Mouse (Mus musculus): ENCODE results near the gene Ruvbl1.

DNA sequence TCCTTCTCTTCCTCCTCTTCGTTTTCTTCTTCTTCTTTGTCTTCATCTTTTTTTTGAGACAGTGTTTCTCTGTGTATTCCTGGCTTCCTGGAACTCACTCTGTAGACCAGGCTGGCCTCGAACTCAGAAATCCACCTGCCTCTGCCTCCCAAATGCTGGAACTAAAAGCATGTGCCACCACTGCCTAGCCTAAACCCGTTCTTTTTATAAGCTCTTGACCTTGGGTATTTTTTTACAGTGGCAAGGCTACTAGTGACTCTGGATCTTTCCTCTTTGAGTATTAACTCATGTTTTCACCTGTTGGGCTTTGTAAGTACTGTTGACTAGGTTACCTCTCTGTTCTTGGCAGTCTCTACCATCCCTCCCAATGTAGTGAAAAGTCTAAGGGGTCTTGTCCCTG, 57.8 kb downstream of the Ruvbl1 start:
- TF ChIP-seq CTCF (conservative IDR thresholded peaks at IDR 0.05 in 1 of 2, IDR thresholded peaks at IDR 0.05 in 1 of 2; ENCODE audit: low read depth in 2 of 2, low read length in 2 of 2): no peak
- no peak for TF ChIP-seq E2F4 (IDR thresholded peaks at IDR 0.05; ENCODE audit: insufficient replicate concordance, low read depth, low read length)
- no peak for TF ChIP-seq MAX (IDR thresholded peaks at IDR 0.05; ENCODE audit: low read length)
- TF ChIP-seq POLR2A (IDR thresholded peaks at IDR 0.05; ENCODE audit: low read depth, low read length): no peak
- no peak for TF ChIP-seq EP300 (IDR thresholded peaks at IDR 0.05; ENCODE audit: low read length)
- TF ChIP-seq CHD2 (IDR thresholded peaks at IDR 0.05; ENCODE audit: low read length): no peak
- TF ChIP-seq ETS1 (conservative IDR thresholded peaks at IDR 0.05; ENCODE audit: low read depth, low read length): no peak
- TF ChIP-seq ZNF384 (IDR thresholded peaks at IDR 0.05; ENCODE audit: low read depth, low read length): no peak
- no peak for TF ChIP-seq USF1 (IDR thresholded peaks at IDR 0.05; ENCODE audit: low read depth, low read length)
- TF ChIP-seq MYC (IDR thresholded peaks at IDR 0.05; ENCODE audit: low read depth, low read length): no peak
- TF ChIP-seq NRF1 (IDR thresholded peaks at IDR 0.05; ENCODE audit: low read depth, low read length): no peak
- peak; percentile 73 for TF ChIP-seq TBP (conservative IDR thresholded peaks at IDR 0.05; ENCODE audit: low read depth, low read length)
